Mouse (Mus musculus): ENCODE measurements around the gene Fam104a.
A peak's percentile ranks its signal among the peaks of the same experiment; 100 is the strongest.

GRCm38 (mm10) chr11:113648152-113648551 is 35.8 kb downstream of the Fam104a start:
- TF ChIP-seq CTCF (IDR thresholded peaks at IDR 0.05; ENCODE audit: control insufficient read depth, insufficient read depth, insufficient replicate concordance, low read depth, low read length): peak; percentile 99
- no peak for TF ChIP-seq POLR2A (IDR thresholded peaks at IDR 0.05; ENCODE audit: control insufficient read depth, low read depth, low read length)

All from testis, adult 2 months (tissue).